Mouse (Mus musculus) T-helper 17 cell (primary cell): Measurements from ENCODE around the gene Fars2.

ENCODE experiments used
- in situ Hi-C, 2 experiments: fragments of 300-600 bp; cut with MboI, MseI; formaldehyde crosslinking; loops; 1 replicate in 1 of 2; 2 replicates in 1 of 2; pipeline ENCODE4 v1.15.1; 2025; ENCODE audit warnings: high pct_unique_total_duplicates in 2 of 2

Fars2 gene

DNA sequence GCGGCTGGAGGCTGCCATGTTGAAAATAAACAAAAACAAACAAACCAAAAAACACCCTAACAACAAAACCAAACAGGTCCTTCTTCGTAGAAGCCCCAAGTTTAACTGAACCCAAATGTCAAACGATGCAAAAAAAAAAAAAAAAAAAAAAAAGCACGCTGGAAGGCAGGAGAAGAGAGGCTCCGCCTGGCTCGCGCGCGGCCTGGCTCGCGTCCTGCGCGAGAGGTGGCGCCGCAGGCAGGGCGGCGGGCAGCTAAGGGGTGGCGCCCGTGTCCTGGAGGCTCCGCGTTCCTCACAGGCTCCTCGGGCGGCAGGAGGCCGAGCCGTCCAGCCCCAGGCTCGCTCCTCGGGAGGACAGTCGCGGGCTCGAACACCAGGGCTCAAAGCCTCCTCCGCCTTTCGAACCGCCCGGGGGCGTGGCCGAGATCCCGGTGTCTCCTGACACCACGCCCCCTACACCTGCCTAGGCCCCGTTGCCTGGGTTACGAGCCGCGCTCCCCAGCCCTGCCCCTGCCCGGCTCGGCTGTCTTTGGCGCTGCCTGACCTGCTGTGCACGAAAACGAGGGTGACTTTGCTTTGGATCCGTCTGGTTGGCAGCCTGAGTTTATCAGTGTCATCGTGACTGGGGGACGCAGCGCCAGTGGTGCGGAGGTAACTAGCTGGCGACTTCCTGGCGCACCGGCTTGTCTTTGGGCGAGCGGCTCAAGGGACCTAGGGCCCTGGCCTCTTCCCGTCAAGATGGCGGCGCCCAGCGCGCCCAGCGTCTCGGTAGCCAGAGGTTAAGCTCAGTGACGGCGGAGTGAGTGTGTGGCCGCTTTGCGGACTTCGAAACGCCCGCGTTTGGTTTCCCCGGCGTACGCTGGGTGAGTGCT lies at the start of gene Fars2, which contains the start of gene Lyrm4:
Gene Fars2 (plus strand): TSS at position 270 of the 872 bp plus-strand sequence.
Gene Lyrm4 (minus strand): TSS at position 384 of the 872 bp plus-strand sequence.
- in situ Hi-C loops, result no loop called here

DNA sequence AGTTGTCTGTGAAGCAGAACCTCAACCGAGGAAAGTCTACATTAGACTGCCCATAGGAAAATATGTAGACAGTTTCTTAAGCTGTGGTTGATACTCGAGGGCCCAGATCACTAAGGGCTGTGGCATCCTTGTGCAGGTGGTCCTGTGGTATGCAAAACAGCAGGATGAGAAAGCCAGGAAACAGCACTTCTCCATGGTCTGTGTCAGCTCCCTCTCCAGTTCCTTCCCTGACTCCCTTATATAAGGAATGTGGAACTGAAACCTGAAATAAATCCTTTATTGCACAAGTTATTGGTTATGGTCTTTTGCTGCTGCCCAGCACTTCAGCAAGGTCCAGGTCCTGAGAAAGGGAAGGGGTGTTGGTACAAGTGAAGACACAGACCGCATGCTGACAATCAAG lies 42.7 kb upstream of the Fars2 start:
- in situ Hi-C loops, result no loop called here

DNA sequence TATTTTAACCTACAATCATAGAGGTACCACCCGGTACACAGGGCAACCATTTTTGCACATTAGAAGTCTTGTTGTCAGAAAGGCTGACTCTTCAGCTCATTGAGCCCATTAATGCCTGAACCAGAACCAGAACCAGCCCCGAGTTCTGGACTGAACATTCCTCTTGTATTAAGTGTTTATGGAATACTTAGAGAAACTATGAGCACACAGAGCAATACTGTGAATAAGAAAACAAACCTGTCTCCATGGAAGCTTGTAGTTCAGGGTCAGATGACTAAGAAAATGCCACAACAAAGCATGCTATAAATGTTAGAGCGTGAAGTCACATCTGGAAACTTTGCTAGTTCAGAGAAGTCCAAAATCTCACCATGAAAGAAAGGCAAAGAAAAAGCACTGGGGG lies 35.6 kb upstream of the Fars2 start:
- in situ Hi-C loops, result no loop called here

DNA sequence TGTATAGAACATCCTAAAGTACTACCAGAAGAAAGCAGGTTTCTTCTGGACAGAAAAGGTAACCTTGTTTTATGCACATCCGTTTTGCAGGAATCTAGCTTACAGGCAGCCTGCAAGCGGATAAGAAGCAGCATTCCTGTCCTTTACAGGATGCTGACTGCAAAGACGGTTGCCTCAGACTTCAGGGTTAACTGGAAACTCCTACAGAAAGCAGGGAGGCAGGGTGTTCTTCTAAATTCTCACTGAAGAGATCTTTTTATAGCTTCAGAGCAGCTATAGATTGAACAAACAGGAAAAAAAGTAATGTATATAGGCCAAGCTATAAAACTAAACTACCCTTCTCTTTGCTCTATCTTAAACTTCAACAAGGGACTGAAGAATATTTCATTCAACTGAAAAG lies 32.5 kb upstream of the Fars2 start:
- in situ Hi-C loops, result no loop called here

DNA sequence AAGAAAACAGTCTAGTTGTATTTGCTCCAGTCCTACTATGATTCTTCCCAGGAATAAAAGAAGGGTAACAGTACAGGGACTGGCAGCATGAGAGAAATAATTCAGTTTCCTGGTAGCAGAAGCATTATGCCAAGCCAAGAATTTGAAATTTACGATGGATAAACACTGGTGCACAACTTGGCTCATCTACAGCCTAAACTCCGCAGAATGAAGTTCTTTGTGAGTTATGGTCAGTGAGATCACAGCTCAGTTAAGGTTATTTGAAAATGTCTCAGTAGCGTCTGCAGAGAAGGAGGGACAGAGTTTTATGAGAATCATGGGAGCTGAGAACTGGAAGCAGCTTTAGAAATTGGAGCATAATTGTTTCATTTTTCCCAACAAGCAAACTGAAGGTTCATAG lies 31.2 kb upstream of the Fars2 start:
- in situ Hi-C loops, result no loop called here

DNA sequence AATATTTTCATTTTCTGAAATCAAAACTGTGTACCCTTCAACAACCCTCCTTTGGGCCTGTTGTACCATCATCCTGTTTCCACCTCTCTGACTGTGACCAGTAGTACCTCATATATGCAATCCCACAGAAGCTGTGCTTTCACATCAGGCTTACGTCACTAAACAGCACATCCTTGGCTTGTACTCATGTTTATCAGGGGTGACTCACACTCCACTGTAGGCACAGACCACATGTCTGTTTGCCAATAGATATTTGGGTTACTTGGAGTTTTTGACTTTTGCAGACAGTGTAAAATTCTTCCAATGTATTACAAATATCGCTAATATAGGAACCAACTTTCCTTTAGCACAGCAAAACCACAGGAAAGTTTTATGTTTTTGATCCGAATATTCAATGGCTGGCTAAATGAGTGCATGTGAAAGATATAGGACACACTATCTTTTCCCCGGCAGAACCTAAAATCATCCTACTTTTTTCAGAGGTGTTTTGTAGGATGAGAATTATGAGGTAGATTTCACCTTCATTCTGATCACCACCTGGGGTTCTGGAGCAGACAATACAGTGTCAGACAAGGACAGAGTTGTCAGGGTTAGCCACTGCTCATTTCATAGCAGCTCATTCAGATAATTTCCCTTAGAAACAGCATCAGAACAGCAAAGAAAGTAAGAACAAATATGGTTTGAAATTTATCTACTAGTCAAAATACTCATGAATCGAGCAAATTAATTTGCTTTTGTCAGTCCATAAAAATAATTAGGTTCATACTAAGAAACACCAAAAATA lies 30.4 kb upstream of the Fars2 start:
- in situ Hi-C loops, result no loop called here

DNA sequence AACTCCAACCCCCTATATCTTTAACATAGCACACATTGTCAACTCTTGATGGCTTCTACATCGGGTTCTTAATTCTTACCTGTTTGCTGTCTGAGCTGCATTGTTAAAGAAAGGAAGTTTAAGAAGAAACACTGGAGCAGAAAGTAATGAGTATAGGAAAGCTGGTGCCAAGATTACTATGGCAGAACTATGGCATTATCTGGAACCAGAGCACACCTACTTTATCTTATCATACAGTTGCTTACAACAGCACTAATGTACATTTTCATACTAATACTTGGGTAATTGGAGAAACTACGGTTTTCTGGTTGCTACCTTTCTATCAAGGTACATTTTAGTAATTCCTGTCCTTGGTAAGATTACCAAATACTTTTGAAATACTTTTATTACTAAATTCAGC lies 29.8 kb upstream of the Fars2 start:
- in situ Hi-C loops, result no loop called here

DNA sequence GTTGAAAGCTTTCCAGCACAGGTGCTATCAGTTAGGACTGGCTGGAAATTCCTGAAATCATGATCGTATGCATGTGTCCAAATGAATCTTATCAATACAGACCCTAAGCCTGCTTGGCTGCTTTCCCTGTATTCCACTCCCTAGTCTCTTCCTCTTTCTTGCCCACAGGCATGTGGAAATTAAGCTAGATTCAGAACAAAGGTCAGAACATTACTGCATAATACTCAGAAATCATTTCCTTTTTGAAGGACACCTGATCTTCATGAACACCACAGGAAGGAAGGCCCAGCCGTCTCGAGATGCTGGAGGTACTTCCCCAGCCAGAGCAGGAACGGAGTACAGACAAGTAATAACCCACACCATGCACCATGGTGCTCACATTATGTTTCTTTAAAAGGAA lies 29.0 kb upstream of the Fars2 start:
- in situ Hi-C loops, result no loop called here

DNA sequence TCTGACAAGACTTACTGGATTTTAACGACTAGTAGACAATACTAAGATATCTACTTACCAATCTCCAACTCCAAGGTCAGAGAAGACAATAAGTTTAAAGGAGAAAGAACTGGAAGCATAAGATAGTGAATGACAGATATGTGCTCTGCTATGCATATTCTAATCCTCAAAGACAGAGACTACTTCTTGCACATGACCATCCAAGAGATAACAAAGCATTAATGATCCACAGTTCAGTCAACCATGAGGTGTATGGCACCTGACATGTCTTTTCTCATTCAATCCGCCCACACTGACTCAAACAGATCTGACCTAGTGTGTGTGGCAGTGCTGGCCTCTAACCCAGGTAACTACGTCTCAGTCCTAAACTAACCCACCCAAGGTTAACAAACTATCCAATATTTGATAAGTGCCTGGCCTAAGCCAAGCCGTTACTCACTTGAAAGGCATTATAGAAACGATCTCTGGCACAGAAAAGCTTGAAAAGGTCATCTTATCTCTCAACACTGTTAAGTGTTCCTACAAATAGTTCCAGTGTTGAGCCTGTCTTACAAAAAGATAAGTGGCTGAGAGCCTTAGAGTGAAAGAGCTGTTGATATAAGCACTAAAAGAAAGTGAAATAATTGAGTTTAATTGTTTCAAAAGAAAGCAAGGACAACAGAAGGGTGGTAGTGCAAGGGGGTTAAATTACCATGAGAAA lies 20.4 kb upstream of the Fars2 start:
- in situ Hi-C loops, result no loop called here

DNA sequence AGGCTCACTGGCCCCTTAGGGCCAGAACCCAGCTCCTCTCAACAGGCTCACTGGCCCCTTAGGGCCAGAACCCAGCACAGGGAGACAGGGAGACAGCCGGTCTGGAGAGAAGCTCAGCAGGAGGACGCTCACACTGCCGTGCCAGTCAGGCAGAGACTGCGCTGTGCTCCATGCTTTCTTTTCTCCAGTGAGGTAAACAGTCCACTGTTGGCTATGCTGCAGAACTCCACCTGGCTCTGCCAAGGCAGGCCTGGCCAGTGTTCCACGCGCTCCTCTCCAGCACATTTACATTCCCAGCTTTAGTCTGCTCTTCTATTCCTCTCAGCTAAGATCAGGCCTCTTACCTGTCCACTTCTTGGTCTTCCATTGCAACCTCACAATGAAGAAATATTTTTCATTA lies 11.6 kb upstream of the Fars2 start:
- in situ Hi-C loops, result no loop called here

DNA sequence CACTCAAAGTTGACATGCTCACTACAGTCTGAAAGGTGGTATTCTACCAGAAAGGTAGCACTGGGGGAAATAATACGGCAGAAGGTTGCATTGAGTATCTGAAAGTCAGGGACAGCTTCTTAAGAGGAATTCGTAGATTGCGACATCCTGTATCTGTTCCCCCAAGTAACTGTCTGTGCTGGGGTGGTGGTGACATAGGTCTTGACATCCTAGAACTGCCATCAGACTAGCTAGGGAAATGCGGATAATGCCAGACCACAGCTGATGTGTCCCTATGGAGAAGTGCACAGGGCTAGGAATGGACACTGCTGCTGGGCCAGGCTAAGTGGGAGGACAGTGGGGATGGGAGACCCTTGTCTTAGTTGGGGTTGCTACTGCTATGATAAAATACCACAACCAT lies 8.7 kb upstream of the Fars2 start:
- in situ Hi-C loops, result no loop called here

DNA sequence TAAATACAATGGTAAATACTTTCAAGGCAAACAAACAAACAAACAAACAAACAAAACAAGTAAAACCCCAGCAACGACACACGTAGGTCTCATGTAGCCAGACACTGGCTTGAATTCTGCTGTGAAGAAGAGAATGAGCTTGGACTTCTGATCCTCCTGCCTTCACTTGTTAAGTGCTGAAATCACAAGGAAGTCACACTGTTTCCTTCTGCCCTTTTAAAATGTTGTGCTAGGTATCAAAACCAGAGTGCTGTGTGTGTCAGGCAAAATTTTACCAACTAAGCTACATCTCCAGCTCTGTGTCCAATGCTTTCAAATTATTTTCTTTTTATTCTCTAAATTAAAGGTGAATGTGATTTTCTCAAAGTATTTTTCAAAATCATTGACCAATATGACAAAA lies 5.9 kb upstream of the Fars2 start:
- in situ Hi-C loops, result no loop called here

DNA sequence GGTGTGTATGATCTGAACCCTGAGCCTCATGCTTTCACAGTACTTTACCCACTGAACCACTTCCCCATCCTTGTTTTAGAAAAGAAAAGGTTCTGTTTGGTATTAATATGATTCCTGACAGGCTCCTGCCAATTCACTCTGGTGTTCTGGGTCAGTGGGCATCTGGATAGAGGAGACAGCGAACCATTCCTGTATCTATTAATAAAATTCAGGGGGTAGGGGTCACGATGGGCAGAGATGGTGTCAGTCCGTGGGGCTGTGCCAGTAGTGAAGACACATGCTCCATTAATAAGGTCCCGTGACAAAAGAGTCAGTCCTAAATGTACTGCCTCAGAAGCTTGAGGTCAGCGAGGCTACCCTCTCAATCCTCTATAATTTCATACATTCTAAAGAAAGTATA lies 4.0 kb upstream of the Fars2 start:
- in situ Hi-C loops, result no loop called here

DNA sequence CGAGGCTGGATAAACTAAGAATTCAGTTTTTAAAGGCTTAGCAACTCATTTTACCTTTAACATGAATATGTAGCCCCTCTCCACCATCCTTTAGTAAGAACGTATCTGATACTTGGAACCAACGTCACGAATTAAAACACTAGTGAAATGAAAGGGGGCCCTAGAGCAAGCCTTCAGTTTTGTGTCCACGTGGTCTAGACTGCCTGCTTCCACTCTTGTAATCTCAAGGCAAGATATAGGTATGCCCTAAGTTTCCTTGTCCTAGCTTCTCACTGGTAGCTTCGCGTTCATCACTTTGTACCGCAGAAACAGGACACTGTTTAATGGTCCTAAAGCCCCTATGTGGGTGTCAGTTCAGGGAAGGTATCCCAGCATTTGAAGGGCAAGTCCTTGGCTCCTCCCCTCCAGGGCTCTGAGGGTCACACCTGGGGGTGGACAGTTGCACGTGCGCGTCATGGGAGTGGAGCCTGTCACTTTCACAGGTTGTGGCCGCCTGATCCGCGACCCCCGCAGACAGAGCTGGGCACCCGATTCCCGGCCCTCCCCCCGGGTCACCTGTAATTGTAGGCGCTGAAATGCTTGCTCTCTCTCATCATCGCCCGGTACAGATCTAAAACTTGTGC lies 581 bp upstream of the Fars2 start:
- in situ Hi-C loops, result no loop called here

DNA sequence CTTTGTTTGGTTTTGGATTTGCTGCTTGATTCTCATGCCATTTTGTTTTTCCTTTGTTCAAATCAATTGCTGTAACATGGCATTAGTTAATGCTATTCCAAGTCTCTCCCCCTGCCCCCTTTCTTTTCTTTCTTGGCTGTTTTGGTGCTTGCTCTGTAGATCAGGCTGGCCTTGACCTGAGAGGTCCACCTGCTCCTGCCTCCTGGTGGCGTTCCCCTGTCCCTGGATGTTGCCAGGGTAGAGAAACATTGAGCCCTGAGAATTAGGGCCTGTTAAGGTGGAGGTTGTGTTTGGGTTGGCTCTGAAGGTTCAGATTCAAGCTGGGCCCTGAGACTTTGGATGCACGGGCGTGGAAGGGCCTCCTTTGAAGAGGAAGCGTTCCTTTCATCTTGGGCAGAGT lies 2.5 kb downstream of the Fars2 start:
- in situ Hi-C loops, result loop anchor here in 1 of 2 experiments (10.0 kb wide), 1 partner anchor 1895 kb away; no protein-coding TSS in a partner anchor

DNA sequence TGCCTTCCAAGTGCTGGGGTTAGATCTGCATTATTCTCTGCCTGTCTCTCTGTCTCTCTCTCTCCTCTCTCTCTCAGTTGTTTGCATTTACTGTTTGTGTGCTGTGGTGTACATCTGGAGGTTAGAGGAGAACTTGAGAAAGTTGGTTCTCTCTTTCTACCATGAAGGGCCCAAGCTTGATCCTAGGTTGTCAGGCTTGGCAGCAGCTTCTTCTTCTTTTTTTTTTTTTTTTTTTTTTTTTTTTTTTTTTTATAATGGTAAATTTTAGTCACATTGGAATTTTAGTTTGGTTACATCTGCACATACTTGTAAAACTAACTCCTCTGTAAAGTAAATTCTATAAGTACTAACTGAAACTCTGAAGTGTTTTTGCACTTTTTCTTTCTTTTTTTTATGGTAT lies 3.4 kb downstream of the Fars2 start:
- in situ Hi-C loops, result loop anchor here in 1 of 2 experiments (10.0 kb wide), 1 partner anchor 1894 kb away; no protein-coding TSS in a partner anchor

DNA sequence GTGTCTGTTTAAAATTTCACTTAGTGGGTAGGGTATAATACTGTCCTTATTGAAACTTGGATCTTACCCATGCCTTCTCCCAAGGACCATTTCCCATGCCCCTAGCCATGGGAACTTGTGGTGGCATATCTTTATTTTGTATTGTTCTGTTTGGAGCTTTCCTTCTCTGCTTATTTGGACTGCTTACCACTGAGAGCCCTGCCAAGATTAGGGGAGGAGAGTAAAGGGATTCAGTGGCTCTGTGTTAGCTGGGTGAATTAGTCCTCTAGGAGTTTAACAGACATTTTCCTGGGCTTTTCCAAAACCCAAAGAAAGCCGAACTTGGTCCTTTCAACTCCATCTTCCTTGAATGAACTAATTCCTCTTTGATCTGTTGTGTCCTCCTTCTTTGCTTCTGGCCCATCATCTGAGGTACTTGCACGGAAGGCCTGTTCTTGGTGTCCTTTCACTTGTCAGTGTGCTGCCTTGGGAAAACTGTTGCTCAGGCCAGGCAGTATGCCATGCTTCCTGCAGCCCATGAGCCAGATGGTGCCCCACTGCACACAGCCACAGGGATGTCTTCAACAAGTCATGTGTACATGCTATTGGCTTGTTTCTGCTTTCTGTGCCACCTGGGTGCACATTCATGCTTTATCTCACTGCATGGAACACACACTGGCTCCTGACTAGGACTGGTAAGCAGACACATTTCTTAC lies 12.3 kb downstream of the Fars2 start:
- in situ Hi-C loops, result loop anchor here in 1 of 2 experiments (10.0 kb wide), 1 partner anchor 1885 kb away; no protein-coding TSS in a partner anchor

DNA sequence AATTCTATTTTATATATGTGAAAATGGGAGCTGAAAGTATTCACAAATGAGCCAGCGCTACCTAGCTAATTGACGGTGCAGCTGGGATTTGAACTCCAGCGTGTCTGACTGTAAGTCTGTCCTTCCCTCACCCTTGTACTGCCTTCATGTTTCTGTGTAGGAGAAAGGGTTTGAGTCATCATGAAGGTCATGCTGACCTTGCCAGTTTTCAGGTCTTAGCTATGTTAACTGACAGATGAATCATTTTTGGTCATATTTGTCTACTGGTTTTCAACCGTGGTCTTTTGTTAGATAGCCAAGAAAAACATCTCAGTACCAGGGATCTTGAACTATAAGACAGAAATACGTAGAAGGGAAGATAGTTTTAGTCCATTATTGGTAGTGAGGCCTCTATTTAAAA lies 14.2 kb downstream of the Fars2 start:
- in situ Hi-C loops, result no loop called here

DNA sequence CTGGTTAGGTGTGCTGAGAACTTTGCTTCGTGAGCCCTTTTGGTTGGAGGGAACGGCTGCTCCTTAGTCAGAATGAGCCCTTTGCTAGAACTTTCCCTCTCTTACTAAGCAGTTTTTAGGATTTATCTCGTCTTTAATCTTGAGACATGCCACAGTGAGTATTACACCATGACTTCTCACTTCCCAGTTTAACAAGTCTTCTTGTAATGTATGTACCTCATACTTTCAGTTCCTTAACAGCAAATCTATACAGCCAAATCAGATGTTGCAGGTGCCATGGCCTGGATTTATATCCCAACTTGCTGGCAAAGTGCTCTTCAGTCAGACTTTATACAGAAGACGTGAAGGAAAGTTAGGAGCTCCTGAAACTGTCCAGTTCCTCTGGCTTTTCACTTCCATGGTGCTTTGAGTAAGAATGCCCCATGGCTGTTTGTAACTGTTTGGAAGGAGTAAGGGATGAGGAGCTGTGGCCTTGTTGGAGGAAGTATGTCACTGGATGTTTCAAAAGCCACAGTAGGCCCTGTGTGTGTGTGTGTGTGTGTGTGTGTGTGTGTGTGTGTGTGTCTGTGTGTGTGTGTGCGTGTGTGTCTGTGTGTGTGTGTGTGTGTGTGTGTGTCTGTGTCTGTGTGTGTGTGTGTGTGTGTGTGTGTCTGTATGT lies 14.9 kb downstream of the Fars2 start:
- in situ Hi-C loops, result no loop called here

DNA sequence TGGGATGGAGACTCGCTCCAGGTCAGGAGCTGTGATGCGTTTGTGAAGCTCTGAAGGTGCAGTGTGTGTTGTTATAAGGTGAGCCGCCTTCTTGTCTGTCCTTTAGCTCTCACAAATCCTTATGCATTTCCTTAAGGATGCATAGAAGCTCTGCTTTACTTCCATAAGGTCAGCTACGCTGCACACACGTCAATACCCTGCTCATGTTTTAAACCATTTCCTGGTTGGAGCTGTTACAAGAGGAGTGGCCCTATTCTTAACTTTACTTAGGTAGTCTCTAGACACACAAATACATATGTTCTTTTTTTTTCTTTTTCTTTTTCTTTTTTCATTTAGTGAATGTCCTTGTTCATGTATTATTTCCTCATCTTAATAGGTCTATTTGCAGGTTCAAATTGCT lies 22.5 kb downstream of the Fars2 start:
- in situ Hi-C loops, result no loop called here
